Mouse (Mus musculus) ES-Bruce4 (cell line): ENCODE data around the gene Ttc28. TPM values are rescaled to one million over a fixed set of nuclear protein-coding genes. Genes with fewer than 3 reads are reported as not detected.

Experiments
- H3K27ac ChIP-seq: 2 replicates; pipeline ENCODE4 v1.5.1; 2012; ENCODE audit warnings: low read length, inconsistent platforms; ENCODE audit not compliant: insufficient read depth
- H3K27me3 ChIP-seq: 2 replicates; pipeline ENCODE4 v1.6.1; 2012; ENCODE audit warnings: mild to moderate bottlenecking, low read length, inconsistent platforms; ENCODE audit not compliant: control insufficient read depth, poor library complexity, insufficient read depth, severe bottlenecking
- H3K36me3 ChIP-seq: 2 replicates; pipeline ENCODE4 v1.6.1; 2012; ENCODE audit warnings: inconsistent platforms, mild to moderate bottlenecking, low read length, moderate library complexity; ENCODE audit not compliant: control insufficient read depth, poor library complexity, insufficient read depth, severe bottlenecking
- H3K4me1 ChIP-seq: one replicate; pipeline ENCODE4 v1.8.1; 2011; ENCODE audit warnings: low read length; ENCODE audit not compliant: control insufficient read depth, insufficient read depth
- H3K4me3 ChIP-seq: 2 replicates; pipeline ENCODE4 v1.5.1; 2011; ENCODE audit warnings: low read depth, mild to moderate bottlenecking, low read length
- H3K9ac ChIP-seq: 2 replicates; pipeline ENCODE4 v1.6.1; 2012; ENCODE audit warnings: low read depth, mild to moderate bottlenecking, inconsistent platforms; ENCODE audit not compliant: poor library complexity, severe bottlenecking
- H3K9me3 ChIP-seq: replicated peaks from 2 replicates; pipeline ENCODE4 v1.6.1; 2012; ENCODE audit warnings: mild to moderate bottlenecking, low read length, inconsistent platforms; ENCODE audit not compliant: control insufficient read depth, poor library complexity, insufficient read depth, severe bottlenecking
- CTCF ChIP-seq: IDR thresholded peaks from one replicate; pipeline ENCODE4 v1.8.1; 2011; ENCODE audit warnings: low read depth, low read length
- EP300 ChIP-seq: IDR thresholded peaks from 2 replicates; pipeline ENCODE4 v1.6.1; 2011; ENCODE audit warnings: low read depth, low read length; ENCODE audit not compliant: insufficient read depth
- POLR2A ChIP-seq: IDR thresholded peaks from one replicate; pipeline ENCODE4 v1.8.1; 2011; ENCODE audit warnings: low read length; ENCODE audit not compliant: insufficient read depth
- polyA plus RNA-seq: library from polyadenylated mRNA; stranded (reverse); fragments of >200 nt; gene quantifications from 2 replicates; pipeline ENCODE4 v1.2.4, GENCODE M21; 2011; ENCODE audit warnings: low read depth; ENCODE audit not compliant: missing spikeins, insufficient read depth, insufficient read length

Ttc28 gene
- polyA plus RNA-seq, 1 experiment = 2.5 TPM

- H3K27ac ChIP-seq = no peak overlapping the region
Measured at GRCm38 (mm10) chr5:111115519-111116350, 236.1 kb downstream of the Ttc28 start.

GRCm38 (mm10) chr5:111119805-111120204, 240.2 kb downstream of the Ttc28 start:
- H3K36me3 ChIP-seq = no peaks in the 10 kb centered on the region
- H3K4me3 ChIP-seq = no peak overlapping the region
- H3K9ac ChIP-seq = no peak overlapping the region
- no peaks in the 10 kb centered on the region for H3K4me1 ChIP-seq
- no peaks in the 10 kb centered on the region for H3K9me3 ChIP-seq
- H3K27me3 ChIP-seq = no peaks in the 10 kb centered on the region
- H3K27ac ChIP-seq = no peak overlapping the region
- TF ChIP-seq POLR2A (no peak), CTCF (no peak)

More at GRCm38 (mm10) chr5:111115519-111116350, 236.1 kb downstream of the Ttc28 start:
- no peak overlapping the region for H3K4me3 ChIP-seq
- H3K36me3 ChIP-seq = no peaks in the 10 kb centered on the region
- H3K4me1 ChIP-seq = no peaks in the 10 kb centered on the region
- H3K9ac ChIP-seq = no peak overlapping the region
- no peaks in the 10 kb centered on the region for H3K27me3 ChIP-seq
- H3K9me3 ChIP-seq = no peaks in the 10 kb centered on the region
- no peak for TF ChIP-seq CTCF
- TF ChIP-seq POLR2A = no peak
- no peak for TF ChIP-seq EP300

GRCm38 (mm10) chr5:111120298-111120697, 240.7 kb downstream of the Ttc28 start:
- Histone ChIP-seq H3K4me3 (no peak overlapping the region), H3K27ac (no peak overlapping the region), H3K9ac (no peak overlapping the region), H3K27me3 (no peaks in the 10 kb centered on the region), H3K9me3 (no peaks in the 10 kb centered on the region), H3K36me3 (no peaks in the 10 kb centered on the region), H3K4me1 (no peaks in the 10 kb centered on the region)
- TF ChIP-seq CTCF (no peak), EP300 (no peak), POLR2A (no peak)

- no peaks in the 10 kb centered on the region for H3K4me1 ChIP-seq
- H3K27me3 ChIP-seq = no peaks in the 10 kb centered on the region
- H3K9me3 ChIP-seq = no peaks in the 10 kb centered on the region
- no peak overlapping the region for H3K4me3 ChIP-seq
- TF ChIP-seq EP300 (no peak), POLR2A (no peak), CTCF (no peak)
- H3K27ac ChIP-seq = no peak overlapping the region
- no peaks in the 10 kb centered on the region for H3K36me3 ChIP-seq
- H3K9ac ChIP-seq = no peak overlapping the region
Measured at GRCm38 (mm10) chr5:111120705-111121420, 241.3 kb downstream of the Ttc28 start.

GRCm38 (mm10) chr5:111122332-111123049, 242.9 kb downstream of the Ttc28 start:
- Histone ChIP-seq H3K27ac (no peak overlapping the region), H3K4me1 (no peaks in the 10 kb centered on the region), H3K4me3 (no peak overlapping the region), H3K36me3 (no peaks in the 10 kb centered on the region), H3K27me3 (no peaks in the 10 kb centered on the region), H3K9me3 (no peaks in the 10 kb centered on the region), H3K9ac (no peak overlapping the region)
- TF ChIP-seq EP300 = no peak
- TF ChIP-seq POLR2A = no peak
- TF ChIP-seq CTCF = no peak
